Mouse (Mus musculus) kidney, embryonic 16.5 days (tissue): ENCODE data around the gene Rsrp1. TPM values are rescaled to one million over a fixed set of nuclear protein-coding genes. Genes with fewer than 3 reads are reported as not detected.

ENCODE experiments used
- ATAC-seq: fragments of 200-750 bp; cut with Nextera tagmentation; 2 replicates; pipeline ENCODE4 v1.8.0; 2017; ENCODE audit warnings: moderate TSS enrichment; ENCODE audit not compliant: low FRiP score, low TSS enrichment
- H3K27ac ChIP-seq: fragments of 300-500 bp; sonication (generic); 2 replicates; pipeline ENCODE4 v1.5.1; 2014; ENCODE audit warnings: low read length
- H3K27me3 ChIP-seq: fragments of 300-500 bp; sonication (generic); 2 replicates; pipeline ENCODE4 v1.6.1; 2014; ENCODE audit warnings: low read length, control low read depth, mixed read lengths; ENCODE audit not compliant: insufficient read depth
- H3K36me3 ChIP-seq: fragments of 300-500 bp; sonication (generic); 2 replicates; pipeline ENCODE4 v1.6.1; 2014; ENCODE audit warnings: low read length, control low read depth, mixed read lengths; ENCODE audit not compliant: insufficient read depth
- H3K4me1 ChIP-seq: fragments of 300-500 bp; sonication (generic); 2 replicates; pipeline ENCODE4 v1.6.1; 2014; ENCODE audit warnings: low read length, control low read depth, mixed read lengths; ENCODE audit not compliant: insufficient read depth
- H3K4me2 ChIP-seq: fragments of 300-500 bp; sonication (generic); replicated peaks from 2 replicates; pipeline ENCODE4 v1.6.1; 2014; ENCODE audit warnings: low read depth, low read length
- H3K4me3 ChIP-seq: fragments of 300-500 bp; sonication (generic); 2 replicates; pipeline ENCODE4 v1.5.1; 2014; ENCODE audit warnings: mild to moderate bottlenecking, low read length
- H3K9ac ChIP-seq: fragments of 300-500 bp; sonication (generic); replicated peaks from 2 replicates; pipeline ENCODE4 v1.6.1; 2014; ENCODE audit warnings: low read length
- H3K9me3 ChIP-seq: fragments of 300-500 bp; sonication (generic); 2 replicates; pipeline ENCODE4 v1.6.1; 2016; ENCODE audit warnings: low read length, control low read depth
- WGBS: fragments of 180-500 bp; shearing (Covaris S2); extraction: QIAGEN DNeasy Blood & Tissue Kit; methylation state at CpG from one replicate; pipeline ENCODE4 v1.1.7; 2014; 5-methylcytosine and 5-hydroxymethylcytosine counted together
- polyA plus RNA-seq: library from polyadenylated mRNA; unstranded; fragments of >200 nt; fragmentation: Nextera tagmentation; extraction: Ambion mirVana; gene quantifications from 2 replicates; pipeline ENCODE4 v1.2.1, GENCODE M21; 2015

The Rsrp1 gene
- polyA plus RNA-seq, 1 experiment from 2014 or later, result 449 TPM

GRCm38 (mm10) chr4:134930190-134930589, 6.8 kb downstream of the Rsrp1 start:
- H3K27ac ChIP-seq, result no peak overlapping the region
- H3K36me3 ChIP-seq, result peaks cover 44% of the 10 kb centered on the region
- H3K9me3 ChIP-seq, result no peaks in the 10 kb centered on the region
- ATAC-seq, result no peak
- H3K4me1 ChIP-seq, result peaks cover 23% of the 10 kb centered on the region
- WGBS, result 30% methylated on average over 9 of the region's 9 CpGs
- H3K4me2 ChIP-seq, result peak overlapping the region; percentile 81
- peak overlapping the region; percentile 50; the same call in 1 of the 2 replicates for H3K9ac ChIP-seq
- H3K4me3 ChIP-seq, result peak overlapping the region; percentile 92
- no peaks in the 10 kb centered on the region for H3K27me3 ChIP-seq

GRCm38 (mm10) chr4:134930684-134931481, 7.5 kb downstream of the Rsrp1 start, which contains the start of gene Syf2:
Syf2 (plus strand) TSS chr4:134930898.
- H3K27ac ChIP-seq, result peak within 1 kb of the TSS; percentile 75
- H3K4me2 ChIP-seq, result peak within 1 kb of the TSS; percentile 81
- H3K4me3 ChIP-seq, result peak within 1 kb of the TSS; percentile 92
- under 1% methylated on average over 68 of the region's 68 CpGs for WGBS
- H3K9me3 ChIP-seq, result no peaks in the 10 kb centered on the region
- H3K9ac ChIP-seq, result peak within 1 kb of the TSS; percentile 81
- H3K27me3 ChIP-seq, result no peaks in the 10 kb centered on the region
- peak; percentile 97 for ATAC-seq
- H3K36me3 ChIP-seq, result peaks cover 44% of the 10 kb centered on the region
- peaks cover 16% of the 10 kb centered on the region for H3K4me1 ChIP-seq

GRCm38 (mm10) chr4:134937240-134938176, 14.1 kb downstream of the Rsrp1 start:
- H3K27me3 ChIP-seq, result peaks cover 10% of the 10 kb centered on the region; the same call in 1 of the 2 replicates
- peaks cover 35% of the 10 kb centered on the region for H3K36me3 ChIP-seq
- no peak overlapping the region for H3K9ac ChIP-seq
- no peak overlapping the region for H3K27ac ChIP-seq
- no peak overlapping the region for H3K4me2 ChIP-seq
- H3K4me3 ChIP-seq, result no peak overlapping the region
- peaks cover 6% of the 10 kb centered on the region for H3K4me1 ChIP-seq
- WGBS, result 37% methylated on average over 17 of the region's 17 CpGs
- ATAC-seq, result peak; percentile 58; the same call in 1 of the 2 replicates
- no peaks in the 10 kb centered on the region for H3K9me3 ChIP-seq

DNA sequence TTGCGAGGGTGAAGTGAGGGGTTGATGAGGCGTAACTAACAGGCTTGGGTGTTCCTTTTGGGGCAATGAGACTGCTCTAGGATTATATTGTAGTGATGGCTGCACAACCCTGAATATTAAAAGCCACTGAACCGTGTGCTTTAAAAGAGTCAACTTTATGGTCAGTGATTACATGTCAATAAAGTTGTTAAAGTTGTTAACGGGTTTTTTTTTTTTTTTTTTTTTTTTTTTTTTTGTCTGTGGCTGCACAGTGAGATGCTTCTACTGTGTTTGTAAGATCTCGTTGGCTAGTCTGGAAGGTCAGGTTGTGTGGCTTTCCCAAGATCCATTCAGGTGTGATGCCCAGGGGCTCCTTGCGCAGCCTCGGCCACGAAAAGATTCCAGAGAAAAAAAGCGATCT, 16.5 kb downstream of the Rsrp1 start:
- H3K27me3 ChIP-seq, result peaks cover 26% of the 10 kb centered on the region
- H3K4me3 ChIP-seq, result peak overlapping the region; percentile 18
- 0 out of 2 replicates have a peak, but pooled peaks have one; percentile 63 for ATAC-seq
- 29% methylated on average over 9 of the region's 9 CpGs for WGBS
- H3K9me3 ChIP-seq, result no peaks in the 10 kb centered on the region
- peak overlapping the region; percentile 46 for H3K4me2 ChIP-seq
- no peak overlapping the region for H3K9ac ChIP-seq
- no peak overlapping the region for H3K27ac ChIP-seq
- peaks cover 23% of the 10 kb centered on the region for H3K36me3 ChIP-seq
- H3K4me1 ChIP-seq, result peaks cover 6% of the 10 kb centered on the region; the same call in 1 of the 2 replicates

- peaks cover 26% of the 10 kb centered on the region for H3K27me3 ChIP-seq
- H3K36me3 ChIP-seq, result no peaks in the 10 kb centered on the region
- WGBS, result 48% methylated on average over 27 of the region's 27 CpGs
- no peaks in the 10 kb centered on the region for H3K9me3 ChIP-seq
- no peak for ATAC-seq
- no peak overlapping the region for H3K4me2 ChIP-seq
- no peak overlapping the region for H3K9ac ChIP-seq
- H3K4me3 ChIP-seq, result no peak overlapping the region
- no peak overlapping the region for H3K27ac ChIP-seq
- peaks cover 11% of the 10 kb centered on the region; the same call in 1 of the 2 replicates for H3K4me1 ChIP-seq
Measured at GRCm38 (mm10) chr4:134943758-134944538, 20.6 kb downstream of the Rsrp1 start.

DNA sequence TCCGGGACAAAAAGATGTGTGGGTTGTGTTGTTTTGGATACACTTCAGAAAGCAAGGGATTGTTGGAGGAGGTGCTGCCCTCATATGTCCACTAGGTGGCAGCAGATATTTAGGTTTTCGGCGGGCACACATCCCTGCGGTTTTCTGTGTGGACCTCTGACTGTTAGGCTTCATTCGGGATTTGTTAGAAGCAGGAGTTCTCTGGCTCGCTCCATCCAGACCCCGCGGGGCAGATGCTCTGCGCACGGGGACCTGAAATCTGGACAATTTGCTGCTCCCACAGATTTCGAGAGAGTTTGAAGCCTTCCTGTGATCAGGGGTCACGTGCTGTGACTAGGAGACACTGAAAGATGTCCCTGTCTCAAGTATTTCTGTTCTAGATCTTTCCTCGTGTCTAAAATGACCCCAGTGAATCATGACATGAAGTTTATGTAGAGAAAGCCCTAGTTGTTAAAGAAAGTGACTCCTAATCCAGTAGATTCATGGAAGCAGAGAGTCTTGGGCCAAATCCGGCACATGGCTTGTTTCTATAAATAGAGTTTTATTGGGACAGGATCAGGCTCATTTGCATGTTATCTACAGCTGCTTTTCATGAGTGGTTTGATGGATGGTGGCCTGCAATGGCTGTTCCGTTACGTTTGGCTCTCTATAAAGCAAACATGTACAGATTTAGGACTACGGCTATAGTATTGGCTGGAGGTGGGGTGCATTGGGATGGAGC, 22.8 kb downstream of the Rsrp1 start:
- H3K9me3 ChIP-seq, result no peaks in the 10 kb centered on the region
- H3K4me2 ChIP-seq, result peak overlapping the region; percentile 52
- ATAC-seq, result no peak
- 9% methylated on average over 17 of the region's 17 CpGs for WGBS
- H3K27me3 ChIP-seq, result peaks cover 22% of the 10 kb centered on the region
- 0 out of 2 replicates have a peak overlapping the region, but pooled peaks have one; percentile 22 for H3K4me3 ChIP-seq
- 0 out of 2 replicates have a peak overlapping the region, but pooled peaks have one; percentile 44 for H3K9ac ChIP-seq
- no peak overlapping the region for H3K27ac ChIP-seq
- no peaks in the 10 kb centered on the region for H3K36me3 ChIP-seq
- H3K4me1 ChIP-seq, result peaks cover 12% of the 10 kb centered on the region

DNA sequence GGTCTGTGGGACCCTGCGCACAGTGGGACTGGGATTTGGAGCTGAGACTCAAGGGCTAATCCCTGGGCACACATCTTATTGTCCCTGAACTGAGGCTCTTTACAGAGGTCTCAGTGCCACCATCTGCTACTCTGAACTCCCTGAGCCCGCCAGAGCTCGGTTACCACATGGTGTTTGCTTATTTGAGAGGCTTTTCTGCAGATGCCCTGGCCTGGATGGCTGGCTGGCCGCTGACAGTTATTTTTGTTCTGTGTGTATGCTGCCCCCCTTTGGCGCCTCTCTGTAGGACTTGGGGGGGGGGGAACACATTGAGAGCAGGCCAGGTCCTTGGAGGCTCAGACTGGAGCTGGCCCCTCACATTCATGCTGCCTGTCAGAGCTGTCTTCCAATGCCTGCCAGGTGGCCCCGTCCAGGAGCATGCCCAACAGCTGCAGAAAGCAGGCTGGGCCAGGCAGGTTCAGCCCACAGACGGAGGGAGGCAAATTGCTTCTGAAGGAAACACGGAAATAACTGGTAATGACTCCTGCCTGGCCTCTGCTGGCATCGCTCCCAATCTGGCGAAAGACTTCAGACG, 27.2 kb downstream of the Rsrp1 start:
- Histone ChIP-seq H3K27me3 (no peaks in the 10 kb centered on the region), H3K36me3 (no peaks in the 10 kb centered on the region), H3K9ac (no peak overlapping the region), H3K9me3 (no peaks in the 10 kb centered on the region), H3K4me3 (no peak overlapping the region), H3K27ac (no peak overlapping the region), H3K4me2 (no peak overlapping the region), H3K4me1 (peaks cover 17% of the 10 kb centered on the region)
- 21% methylated on average over 11 of the region's 11 CpGs for WGBS
- peak; percentile 75; the same call in 1 of the 2 replicates for ATAC-seq

- Histone ChIP-seq H3K4me3 (peak overlapping the region; percentile 11; the same call in 1 of the 2 replicates), H3K27me3 (no peaks in the 10 kb centered on the region), H3K9ac (peak overlapping the region; percentile 42), H3K27ac (no peak overlapping the region), H3K4me2 (peak overlapping the region; percentile 25; the same call in 1 of the 2 replicates), H3K4me1 (peaks cover 11% of the 10 kb centered on the region), H3K9me3 (no peaks in the 10 kb centered on the region), H3K36me3 (no peaks in the 10 kb centered on the region)
- 4% methylated on average over 15 of the region's 15 CpGs for WGBS
- ATAC-seq, result no peak; the same call in 1 of the 2 replicates
Measured at GRCm38 (mm10) chr4:134954461-134954860, 31.1 kb downstream of the Rsrp1 start.
